Mouse (Mus musculus) CH12.LX (cell line): ENCODE data around the gene Wnt6. TPM values are rescaled to one million over a fixed set of nuclear protein-coding genes. Genes with fewer than 3 reads are reported as not detected.

Experiments
- DNase-seq: peaks from one replicate; pipeline ENCODE4 v3.0.0-alpha.2; 2013; ENCODE audit errors: extremely low read depth
- H3K27ac ChIP-seq: 2 replicates; pipeline ENCODE4 v1.5.1; 2012; ENCODE audit warnings: low read depth, mild to moderate bottlenecking, control low read depth, moderate library complexity; ENCODE audit not compliant: insufficient read depth
- H3K27me3 ChIP-seq: replicated peaks from 2 replicates; pipeline ENCODE3; 2012; ENCODE audit warnings: inconsistent platforms
- H3K36me3 ChIP-seq, 2 experiments: replicated peaks in 1 of 2; 2 replicates each; pipeline versions ENCODE3 to v1.6.1; 2012; ENCODE audit warnings: inconsistent platforms in 1 of 2, low read length in 1 of 2, mild to moderate bottlenecking in 1 of 2, mixed read lengths in 1 of 2, moderate library complexity in 1 of 2; ENCODE audit not compliant: control insufficient read depth in 1 of 2, insufficient read depth in 1 of 2
- H3K4me1 ChIP-seq, 2 experiments: 2 replicates each; pipeline ENCODE4 v1.6.1; 2012; ENCODE audit warnings: inconsistent platforms in 1 of 2, moderate library complexity in 1 of 2; ENCODE audit not compliant: insufficient read depth in 2 of 2, control insufficient read depth in 1 of 2
- H3K4me2 ChIP-seq: 2 replicates; pipeline ENCODE4 v1.6.1; 2012; ENCODE audit warnings: low read depth, mild to moderate bottlenecking, control low read depth; ENCODE audit not compliant: poor library complexity, insufficient read depth, severe bottlenecking
- H3K4me3 ChIP-seq, 3 experiments: fragments of 150-350 bp in 1 of 3; sonication (generic) in 1 of 3; replicated peaks in 1 of 3; 2 replicates each; pipeline versions ENCODE3 to v1.5.1; 2011 to 2012; ENCODE audit warnings: low read depth in 2 of 3, low read length in 2 of 3, mild to moderate bottlenecking in 2 of 3, moderate library complexity in 2 of 3, control low read depth in 1 of 3, improper control_type of control experiment in 1 of 3, inconsistent platforms in 1 of 3, mixed read lengths in 1 of 3; ENCODE audit not compliant: poor library complexity in 1 of 3
- H3K79me2 ChIP-seq: replicated peaks from 2 replicates; pipeline ENCODE4 v1.6.1; 2012; ENCODE audit warnings: mild to moderate bottlenecking, moderate library complexity; ENCODE audit not compliant: control insufficient read depth, poor library complexity, insufficient read depth, severe bottlenecking; ENCODE audit errors: extremely low read depth
- H3K9ac ChIP-seq: 2 replicates; pipeline ENCODE4 v1.6.1; 2012; ENCODE audit warnings: low read depth, mild to moderate bottlenecking, control low read depth, moderate library complexity; ENCODE audit not compliant: insufficient read depth
- H3K9me3 ChIP-seq: replicated peaks from 2 replicates; pipeline ENCODE3; 2012; ENCODE audit warnings: low read length, inconsistent platforms, mixed read lengths
- BHLHE40 ChIP-seq: IDR thresholded peaks from 2 replicates; pipeline ENCODE4 v1.6.1; 2011; ENCODE audit warnings: mild to moderate bottlenecking, low read depth, low read length, improper control_type of control experiment
- CHD1 ChIP-seq: IDR thresholded peaks from 2 replicates; pipeline ENCODE4 v1.6.1; 2012; ENCODE audit warnings: low read depth, low read length, improper control_type of control experiment, inconsistent platforms
- CHD2 ChIP-seq: IDR thresholded peaks from 2 replicates; pipeline ENCODE4 v1.6.1; 2011; ENCODE audit warnings: low read length, improper control_type of control experiment
- CTCF ChIP-seq, 2 experiments: IDR thresholded peaks in 1 of 2; conservative IDR thresholded peaks in 1 of 2; 2 replicates each; pipeline ENCODE4 v1.5.1; 2011 to 2012; ENCODE audit warnings: low read depth in 2 of 2, low read length in 2 of 2, improper control_type of control experiment in 1 of 2, inconsistent platforms in 1 of 2, mild to moderate bottlenecking in 1 of 2, moderate library complexity in 1 of 2
- E2F4 ChIP-seq: IDR thresholded peaks from 2 replicates; pipeline ENCODE4 v1.6.1; 2011; ENCODE audit warnings: low read depth, low read length, improper control_type of control experiment; ENCODE audit not compliant: insufficient replicate concordance
- ELF1 ChIP-seq: IDR thresholded peaks from 2 replicates; pipeline ENCODE4 v1.6.1; 2014; ENCODE audit warnings: low read depth, mild to moderate bottlenecking, inconsistent platforms, low read length, improper control_type of control experiment
- EP300 ChIP-seq: IDR thresholded peaks from 2 replicates; pipeline ENCODE4 v1.6.1; 2011; ENCODE audit warnings: low read length, improper control_type of control experiment
- ETS1 ChIP-seq: conservative IDR thresholded peaks from 2 replicates; pipeline ENCODE4 v1.6.1; 2012; ENCODE audit warnings: low read depth, mild to moderate bottlenecking, inconsistent platforms, low read length, improper control_type of control experiment, moderate library complexity
- GABPA ChIP-seq: IDR thresholded peaks from 2 replicates; pipeline ENCODE4 v1.6.1; 2012; ENCODE audit warnings: low read depth, low read length, improper control_type of control experiment, inconsistent platforms; ENCODE audit not compliant: insufficient replicate concordance
- HCFC1 ChIP-seq: IDR thresholded peaks from 2 replicates; pipeline ENCODE4 v1.6.1; 2012; ENCODE audit warnings: low read depth, mild to moderate bottlenecking, inconsistent platforms, low read length, improper control_type of control experiment
- IRF4 ChIP-seq: IDR thresholded peaks from 2 replicates; pipeline ENCODE4 v1.6.1; 2014; ENCODE audit warnings: low read depth, mild to moderate bottlenecking, inconsistent platforms, low read length, improper control_type of control experiment
- JUN ChIP-seq: IDR thresholded peaks from 2 replicates; pipeline ENCODE4 v1.6.1; 2011; ENCODE audit warnings: low read depth, mild to moderate bottlenecking, low read length, improper control_type of control experiment, moderate library complexity; ENCODE audit not compliant: insufficient read depth
- JUND ChIP-seq: conservative IDR thresholded peaks from 2 replicates; pipeline ENCODE4 v1.6.1; 2011; ENCODE audit warnings: low read depth, low read length, improper control_type of control experiment
- KAT2A ChIP-seq: IDR thresholded peaks from 2 replicates; pipeline ENCODE4 v1.6.1; 2012; ENCODE audit warnings: low read length, improper control_type of control experiment, inconsistent platforms; ENCODE audit not compliant: insufficient replicate concordance
- MAFK ChIP-seq: IDR thresholded peaks from 2 replicates; pipeline ENCODE4 v1.6.1; 2011; ENCODE audit warnings: low read length, improper control_type of control experiment; ENCODE audit not compliant: insufficient replicate concordance
- MAX ChIP-seq: IDR thresholded peaks from 2 replicates; pipeline ENCODE4 v1.6.1; 2011; ENCODE audit warnings: low read length, improper control_type of control experiment
- MAZ ChIP-seq: IDR thresholded peaks from 2 replicates; pipeline ENCODE4 v1.6.1; 2012; ENCODE audit warnings: low read depth, mild to moderate bottlenecking, inconsistent platforms, low read length, improper control_type of control experiment, moderate library complexity
- MEF2A ChIP-seq: IDR thresholded peaks from 2 replicates; pipeline ENCODE4 v1.6.1; 2014; ENCODE audit warnings: low read depth, mild to moderate bottlenecking, inconsistent platforms, low read length, improper control_type of control experiment, borderline replicate concordance
- MXI1 ChIP-seq: IDR thresholded peaks from 2 replicates; pipeline ENCODE4 v1.6.1; 2011; ENCODE audit warnings: mild to moderate bottlenecking, low read depth, low read length, improper control_type of control experiment
- MYC ChIP-seq: IDR thresholded peaks from 2 replicates; pipeline ENCODE4 v1.6.1; 2011; ENCODE audit warnings: low read depth, mild to moderate bottlenecking, improper control_type of control experiment, low read length
- NELFE ChIP-seq: IDR thresholded peaks from 2 replicates; pipeline ENCODE4 v1.6.1; 2011; ENCODE audit warnings: low read depth, low read length, improper control_type of control experiment
- NRF1 ChIP-seq: IDR thresholded peaks from 2 replicates; pipeline ENCODE4 v1.6.1; 2014; ENCODE audit warnings: low read depth, mild to moderate bottlenecking, inconsistent platforms, low read length, improper control_type of control experiment, moderate library complexity
- PAX5 ChIP-seq: IDR thresholded peaks from 2 replicates; pipeline ENCODE4 v1.6.1; 2012; ENCODE audit warnings: low read length, inconsistent platforms, mixed read lengths
- POLR2A ChIP-seq: IDR thresholded peaks from 2 replicates; pipeline ENCODE4 v1.6.1; 2011; ENCODE audit warnings: low read depth, mild to moderate bottlenecking, improper control_type of control experiment, low read length
- POLR2AphosphoS2 ChIP-seq: IDR thresholded peaks from 2 replicates; pipeline ENCODE4 v1.6.1; 2011; ENCODE audit warnings: low read depth, low read length, improper control_type of control experiment
- RAD21 ChIP-seq: IDR thresholded peaks from 2 replicates; pipeline ENCODE4 v1.6.1; 2011; ENCODE audit warnings: low read depth, mild to moderate bottlenecking, low read length, improper control_type of control experiment, moderate library complexity
- RCOR1 ChIP-seq: conservative IDR thresholded peaks from 2 replicates; pipeline ENCODE4 v1.6.1; 2012; ENCODE audit warnings: low read depth, mild to moderate bottlenecking, inconsistent platforms, low read length, improper control_type of control experiment
- SIN3A ChIP-seq: IDR thresholded peaks from 2 replicates; pipeline ENCODE4 v1.6.1; 2012; ENCODE audit warnings: low read length, improper control_type of control experiment, inconsistent platforms
- SMC3 ChIP-seq: IDR thresholded peaks from 2 replicates; pipeline ENCODE4 v1.6.1; 2011; ENCODE audit warnings: low read depth, low read length, improper control_type of control experiment
- TBP ChIP-seq: conservative IDR thresholded peaks from 2 replicates; pipeline ENCODE4 v1.6.1; 2011; ENCODE audit warnings: low read depth, low read length, improper control_type of control experiment
- TCF12 ChIP-seq: IDR thresholded peaks from 2 replicates; pipeline ENCODE4 v1.6.1; 2014; ENCODE audit warnings: low read depth, mild to moderate bottlenecking, inconsistent platforms, low read length, improper control_type of control experiment
- UBTF ChIP-seq: IDR thresholded peaks from 2 replicates; pipeline ENCODE4 v1.6.1; 2012; ENCODE audit warnings: low read depth, mild to moderate bottlenecking, inconsistent platforms, low read length, improper control_type of control experiment, moderate library complexity
- USF1 ChIP-seq: IDR thresholded peaks from 2 replicates; pipeline ENCODE4 v1.6.1; 2014; ENCODE audit warnings: low read depth, mild to moderate bottlenecking, inconsistent platforms, low read length, improper control_type of control experiment
- USF2 ChIP-seq: conservative IDR thresholded peaks from 2 replicates; pipeline ENCODE4 v1.6.1; 2011; ENCODE audit warnings: low read depth, low read length, improper control_type of control experiment
- ZC3H11A ChIP-seq: IDR thresholded peaks from 2 replicates; pipeline ENCODE4 v1.6.1; 2012; ENCODE audit warnings: low read depth, mild to moderate bottlenecking, inconsistent platforms, low read length, improper control_type of control experiment
- ZKSCAN1 ChIP-seq: IDR thresholded peaks from 2 replicates; pipeline ENCODE4 v1.6.1; 2012; ENCODE audit warnings: low read depth, inconsistent platforms, low read length, improper control_type of control experiment, borderline replicate concordance
- ZMIZ1 ChIP-seq: IDR thresholded peaks from 2 replicates; pipeline ENCODE4 v1.6.1; 2012; ENCODE audit warnings: low read depth, mild to moderate bottlenecking, inconsistent platforms, low read length, improper control_type of control experiment
- ZNF384 ChIP-seq: IDR thresholded peaks from 2 replicates; pipeline ENCODE4 v1.6.1; 2012; ENCODE audit warnings: low read depth, low read length, improper control_type of control experiment, inconsistent platforms
- dilution Hi-C: fragments of 300-500 bp; cut with MboI; formaldehyde crosslinking; loops from 2 replicates; pipeline ENCODE4 v1.14.3; 2020; ENCODE audit warnings: low sequenced_read_pairs; ENCODE audit not compliant: extremely low pct_unique_long_range_greater_than_20kb, extremely low pct_ligation_motif_present
- in situ Hi-C: fragments of 300-500 bp; cut with MboI; formaldehyde crosslinking; loops from 3 replicates; pipeline ENCODE4 v1.14.3; 2019; ENCODE audit warnings: low sequenced_read_pairs, low pct_ligation_motif_present, low pct_unique_long_range_greater_than_20kb, mixed read lengths
- polyA plus RNA-seq: library from polyadenylated mRNA; unstranded; fragments of >175 nt; gene quantifications from 2 replicates; pipeline ENCODE4 v1.2.1, GENCODE M21; 2012; ENCODE audit warnings: low read depth; ENCODE audit not compliant: insufficient read length
- total RNA-seq, 2 experiments: library from RNA; depleted of rRNA; stranded (reverse); fragments of 300-350 nt in 1 of 2; fragments of >200 nt in 1 of 2; gene quantifications; 2 replicates each; pipeline ENCODE4 v1.2.3; 2012 to 2014

Gene Wnt6
- total and polyA plus RNA-seq, 3 experiments: 0.67 to 3.4 (median 1.7) TPM

DNA sequence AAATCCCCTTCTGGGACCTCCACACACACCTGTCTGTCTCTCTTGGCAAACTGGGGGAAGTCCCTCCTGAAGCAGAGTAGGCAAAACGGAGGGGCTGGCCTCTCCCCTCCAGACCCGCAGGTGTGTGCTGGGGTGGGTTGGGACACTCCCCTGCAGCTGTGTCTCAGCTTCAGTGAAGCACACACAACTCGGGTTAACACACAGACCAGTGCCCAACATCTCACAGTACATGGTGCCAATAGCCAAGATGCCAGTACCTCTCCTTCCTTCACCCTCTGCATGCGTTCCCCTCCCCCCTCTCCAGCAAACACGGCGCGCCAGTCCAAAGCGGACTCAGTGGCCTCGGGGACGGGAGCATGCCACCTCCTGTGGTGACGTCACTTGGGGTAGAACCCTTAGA is 19.6 kb downstream of the Wnt6 start, which contains the start of gene Wnt10a:
TSS of gene Wnt10a (plus strand) at position 268 of the 400 bp plus-strand sequence.
- peak; percentile 91 for DNase-seq
- TF ChIP-seq ETS1: peak; percentile 76
- TF ChIP-seq NELFE: no peak
- TF ChIP-seq E2F4: no peak
- no peak for TF ChIP-seq POLR2AphosphoS2
- no peak for TF ChIP-seq HCFC1
- 0 out of 2 replicates have a peak, but pooled peaks have one; percentile 16 for TF ChIP-seq RCOR1
- no peak for TF ChIP-seq RAD21
- TF ChIP-seq BHLHE40: peak; percentile 62
- 0 out of 2 replicates have a peak, but pooled peaks have one; percentile 0 for TF ChIP-seq JUN
- TF ChIP-seq ZKSCAN1: no peak
- TF ChIP-seq USF2: no peak
- no peak; the same call in 1 of the 2 replicates for TF ChIP-seq MAZ
- TF ChIP-seq ZMIZ1: no peak
- TF ChIP-seq CTCF (conservative IDR thresholded peaks at IDR 0.05 in 1 of 2, IDR thresholded peaks at IDR 0.05 in 1 of 2; ENCODE audit: low read depth in 2 of 2, low read length in 2 of 2): no peak
- TF ChIP-seq UBTF: no peak
- TF ChIP-seq TBP: peak; percentile 63; the same call in 1 of the 2 replicates
- TF ChIP-seq USF1: no peak
- peak; percentile 38; the same call in 1 of the 2 replicates for TF ChIP-seq MYC
- TF ChIP-seq SMC3: no peak
- TF ChIP-seq ZNF384: no peak
- peak; percentile 19; the same call in 1 of the 2 replicates for TF ChIP-seq CHD2
- TF ChIP-seq NRF1: no peak
- no peak for TF ChIP-seq KAT2A
- no peak for TF ChIP-seq CHD1
- TF ChIP-seq ZC3H11A: no peak
- TF ChIP-seq SIN3A: no peak; the same call in 1 of the 2 replicates
- TF ChIP-seq EP300: peak; percentile 93
- TF ChIP-seq MAFK: 0 out of 2 replicates have a peak, but pooled peaks have one; percentile 27
- no peak for TF ChIP-seq PAX5
- no peak for TF ChIP-seq ELF1
- TF ChIP-seq TCF12: peak; percentile 99
- TF ChIP-seq MEF2A: peak; percentile 67; the same call in 1 of the 2 replicates
- TF ChIP-seq IRF4: peak; percentile 10
- TF ChIP-seq JUND: no peak; the same call in 1 of the 2 replicates
- TF ChIP-seq POLR2A: peak; percentile 48; the same call in 1 of the 2 replicates
- no peak for TF ChIP-seq GABPA
- TF ChIP-seq MXI1: no peak
- no peak; the same call in 1 of the 2 replicates for TF ChIP-seq MAX
- peaks cover 0 to 29% of the 10 kb centered on the region in 2 experiments for H3K36me3 ChIP-seq
- peak within 1 kb of the TSS; percentile 81 for H3K9ac ChIP-seq
- no peaks in the 10 kb centered on the region for H3K9me3 ChIP-seq
- H3K4me3 ChIP-seq: peak within 1 kb of the TSS; percentile 84 to 89 (median 88)
- H3K4me1 ChIP-seq: peaks cover 40 to 55% of the 10 kb centered on the region in 2 experiments
- H3K27ac ChIP-seq: peak within 1 kb of the TSS; percentile 88
- peaks cover 17% of the 10 kb centered on the region for H3K79me2 ChIP-seq
- in situ Hi-C loops: no loop called here
- dilution Hi-C loops: no loop called here
- peak within 1 kb of the TSS; percentile 93 for H3K4me2 ChIP-seq
- H3K27me3 ChIP-seq: no peaks in the 10 kb centered on the region
